In genomic region chr7:120901701-120902100, GRCm38 (mm10) we compare ENCODE assay signal across 15 mouse cellular contexts. TPM values are rescaled to one million over a fixed set of nuclear protein-coding genes. Genes with fewer than 3 reads are reported as not detected.
DNase-seq lines count a peak whose midpoint lies in the region; ATAC-seq and TF ChIP-seq lines count a peak whose summit lies in the region.
"Had no signal": no experiment of that assay in that cellular context is flagged by ENCODE, and none has a peak within 500 bp of the region (broad histone marks: within the 10 kb centered on the region; RNA-seq: fewer than 3 reads in every experiment).

No protein-coding gene starts in this region.

- WGBS in liver, embryonic 15.5 days (ENCODE audit: insufficient replicate concordance) = 55% methylated on average over 8 of the region's 8 CpGs
- WGBS in liver, embryonic 11.5 days = 61% methylated on average over 8 of the region's 8 CpGs
- WGBS in embryonic facial prominence, embryonic 10.5 days = 45% methylated on average over 8 of the region's 8 CpGs
- 40% methylated on average over 8 of the region's 8 CpGs for WGBS in neural tube, embryonic 13.5 days
- 63% methylated on average over 8 of the region's 8 CpGs for WGBS in intestine, postnatal 0 days

- H3K4me3 ChIP-seq in liver, embryonic 15.5 days (replicated peaks) = no peak overlapping the region
- H3K4me3 ChIP-seq in liver, embryonic 11.5 days (ENCODE audit: low read depth, low read length) = no peak overlapping the region
- H3K4me3 ChIP-seq in embryonic facial prominence, embryonic 10.5 days = no peak overlapping the region
- H3K4me3 ChIP-seq in neural tube, embryonic 13.5 days = no peak overlapping the region
- no peak overlapping the region for H3K4me3 ChIP-seq in intestine, postnatal 0 days (ENCODE audit: low read depth, low read length)
- H3K4me3 ChIP-seq: embryonic facial prominence, embryonic 12.5 days; forebrain, embryonic 10.5 days had no signal

- no peak overlapping the region for H3K4me2 ChIP-seq in liver, embryonic 15.5 days
- no peak overlapping the region for H3K4me2 ChIP-seq in liver, embryonic 11.5 days
- no peak overlapping the region for H3K4me2 ChIP-seq in neural tube, embryonic 13.5 days
- no peak overlapping the region for H3K4me2 ChIP-seq in intestine, postnatal 0 days (replicated peaks; ENCODE audit: low read depth)
- H3K4me2 ChIP-seq: embryonic facial prominence, embryonic 12.5 days had no signal

- no peak for ATAC-seq in liver, embryonic 15.5 days (ENCODE audit: insufficient read depth)
- ATAC-seq in liver, embryonic 11.5 days (replicated peaks; ENCODE audit: low FRiP score) = no peak
- ATAC-seq in neural tube, embryonic 13.5 days (ENCODE audit: low read depth) = no peak
- ATAC-seq in intestine, postnatal 0 days = no peak
- ATAC-seq: CD4-positive, CD25-positive, alpha-beta regulatory T cell, adult 4 months; inflammation-experienced regulatory T-cells, adult 6 months had no signal

- no peak overlapping the region for H3K9ac ChIP-seq in liver, embryonic 15.5 days
- H3K9ac ChIP-seq in liver, embryonic 11.5 days (ENCODE audit: low read depth, low read length) = no peak overlapping the region
- no peak overlapping the region; the same call in 1 of the 2 replicates for H3K9ac ChIP-seq in neural tube, embryonic 13.5 days
- H3K9ac ChIP-seq in intestine, postnatal 0 days (ENCODE audit: low read depth, low read length) = no peak overlapping the region
- H3K9ac ChIP-seq: embryonic facial prominence, embryonic 12.5 days had no signal

- peaks cover 96% of the 10 kb centered on the region for H3K36me3 ChIP-seq in liver, embryonic 15.5 days (replicated peaks)
- H3K36me3 ChIP-seq in liver, embryonic 11.5 days (ENCODE audit: control insufficient read depth, insufficient read depth, low read length) = peaks cover 6% of the 10 kb centered on the region; the same call in 1 of the 2 replicates
- peaks cover 54% of the 10 kb centered on the region for H3K36me3 ChIP-seq in embryonic facial prominence, embryonic 10.5 days (replicated peaks)
- peaks cover 21% of the 10 kb centered on the region for H3K36me3 ChIP-seq in neural tube, embryonic 13.5 days
- H3K36me3 ChIP-seq in intestine, postnatal 0 days (ENCODE audit: control insufficient read depth, insufficient read depth) = peaks cover 66% of the 10 kb centered on the region

- H3K27ac ChIP-seq in liver, embryonic 15.5 days (replicated peaks) = peak overlapping the region; percentile 29
- no peak overlapping the region for H3K27ac ChIP-seq in liver, embryonic 11.5 days (ENCODE audit: low read depth, low read length)
- no peak overlapping the region for H3K27ac ChIP-seq in embryonic facial prominence, embryonic 10.5 days (replicated peaks)
- H3K27ac ChIP-seq in neural tube, embryonic 13.5 days (replicated peaks) = peak overlapping the region; percentile 56; the same call in 1 of the 2 replicates
- no peak overlapping the region for H3K27ac ChIP-seq in intestine, postnatal 0 days (ENCODE audit: low read depth, low read length)
- H3K27ac ChIP-seq: embryonic facial prominence, embryonic 12.5 days; forebrain, embryonic 10.5 days had no signal

- DNase-seq in liver, embryonic 11.5 days (ENCODE audit: low spot score) = no peak
- peak; percentile 57 for DNase-seq in R1 (ENCODE audit: low read depth, low spot score)
- peak; percentile 21 for DNase-seq in embryonic facial prominence, embryonic 10.5 days (ENCODE audit: low spot score)
- DNase-seq in spleen, adult 12 weeks (ENCODE audit: low spot score) = no peak
- DNase-seq: cerebellum, postnatal 10 days; heart, postnatal 10 days; kidney, postnatal 14 days; lung, adult 18-20 months had no signal

- H3K4me1 ChIP-seq in liver, embryonic 15.5 days (replicated peaks) = no peaks in the 10 kb centered on the region
- no peaks in the 10 kb centered on the region for H3K4me1 ChIP-seq in liver, embryonic 11.5 days (replicated peaks; ENCODE audit: control insufficient read depth, insufficient read depth, low read length)
- peaks cover 27% of the 10 kb centered on the region for H3K4me1 ChIP-seq in embryonic facial prominence, embryonic 10.5 days
- peaks cover 14% of the 10 kb centered on the region for H3K4me1 ChIP-seq in neural tube, embryonic 13.5 days (replicated peaks)
- no peaks in the 10 kb centered on the region for H3K4me1 ChIP-seq in intestine, postnatal 0 days (replicated peaks; ENCODE audit: control insufficient read depth, insufficient read depth, low read length)
- H3K4me1 ChIP-seq: embryonic facial prominence, embryonic 12.5 days had no signal

- TF ChIP-seq CTCF in intestine, postnatal 0 days (IDR thresholded peaks at IDR 0.05; ENCODE audit: low read depth) = no peak

- no peaks in the 10 kb centered on the region for H3K9me3 ChIP-seq in liver, embryonic 15.5 days (replicated peaks)
- H3K9me3 ChIP-seq in liver, embryonic 11.5 days (ENCODE audit: control insufficient read depth, low read length) = no peaks in the 10 kb centered on the region
- H3K9me3 ChIP-seq in embryonic facial prominence, embryonic 10.5 days = no peaks in the 10 kb centered on the region
- no peaks in the 10 kb centered on the region for H3K9me3 ChIP-seq in neural tube, embryonic 13.5 days
- no peaks in the 10 kb centered on the region for H3K9me3 ChIP-seq in intestine, postnatal 0 days (ENCODE audit: control insufficient read depth)
- H3K9me3 ChIP-seq: embryonic facial prominence, embryonic 12.5 days; forebrain, embryonic 10.5 days had no signal

- no peaks in the 10 kb centered on the region for H3K27me3 ChIP-seq in liver, embryonic 15.5 days
- H3K27me3 ChIP-seq in liver, embryonic 11.5 days (replicated peaks; ENCODE audit: control insufficient read depth, insufficient read depth, low read length) = no peaks in the 10 kb centered on the region
- H3K27me3 ChIP-seq in embryonic facial prominence, embryonic 10.5 days (replicated peaks; ENCODE audit: low read depth, poor library complexity, severe bottlenecking) = no peaks in the 10 kb centered on the region
- no peaks in the 10 kb centered on the region for H3K27me3 ChIP-seq in neural tube, embryonic 13.5 days
- no peaks in the 10 kb centered on the region for H3K27me3 ChIP-seq in intestine, postnatal 0 days (replicated peaks; ENCODE audit: control insufficient read depth, insufficient read depth, low read length)
- H3K27me3 ChIP-seq: embryonic facial prominence, embryonic 12.5 days had no signal

RNA-seq across cellular contexts. Expression of gene Polr3e, which starts 15.8 kb away (rescaled TPM):
- polyA plus RNA-seq in liver, embryonic 15.5 days (2015; fragmentation: Nextera tagmentation; extraction: Ambion mirVana) = 12.8 and 13.4 TPM in 2 replicates
- polyA plus RNA-seq in liver, embryonic 11.5 days (2014; fragmentation: Nextera tagmentation; extraction: Ambion mirVana) = 30.0 and 31.3 TPM in 2 replicates
- polyA plus RNA-seq in embryonic facial prominence, embryonic 10.5 days (2016; fragmentation: Nextera tagmentation; extraction: Ambion mirVana) = 42.9 and 44.8 TPM in 2 replicates
- polyA plus RNA-seq in neural tube, embryonic 13.5 days (2015; fragmentation: Nextera tagmentation; extraction: Ambion mirVana) = 21.4 and 24.7 TPM in 2 replicates
- 18.3 and 19.6 TPM in 2 replicates for polyA plus RNA-seq in intestine, postnatal 0 days (2015; fragmentation: Nextera tagmentation; extraction: Ambion mirVana)

RNA-seq across cellular contexts. Expression of gene Eef2k, which starts 59.1 kb away (rescaled TPM):
- polyA plus RNA-seq in liver, embryonic 15.5 days (2015; fragmentation: Nextera tagmentation; extraction: Ambion mirVana) = 42.8 and 50.4 TPM in 2 replicates
- 21.2 and 23.2 TPM in 2 replicates for polyA plus RNA-seq in liver, embryonic 11.5 days (2014; fragmentation: Nextera tagmentation; extraction: Ambion mirVana)
- polyA plus RNA-seq in embryonic facial prominence, embryonic 10.5 days (2016; fragmentation: Nextera tagmentation; extraction: Ambion mirVana) = 33.8 and 34.5 TPM in 2 replicates
- 29.2 and 34.1 TPM in 2 replicates for polyA plus RNA-seq in neural tube, embryonic 13.5 days (2015; fragmentation: Nextera tagmentation; extraction: Ambion mirVana)
- 14.1 and 14.2 TPM in 2 replicates for polyA plus RNA-seq in intestine, postnatal 0 days (2015; fragmentation: Nextera tagmentation; extraction: Ambion mirVana)

Comparison
In these comparisons a context has a peak if more than half of its experiments do, and no peak if none do; other contexts are left out.
1. H3K27ac ChIP-seq: peak in liver, embryonic 15.5 days (single experiment) and neural tube, embryonic 13.5 days (single experiment); none in liver, embryonic 11.5 days (single experiment), embryonic facial prominence, embryonic 10.5 days (single experiment) and intestine, postnatal 0 days (single experiment).
2. DNase-seq: peak in R1 (single experiment) and embryonic facial prominence, embryonic 10.5 days (single experiment); none in liver, embryonic 11.5 days (single experiment) and spleen, adult 12 weeks (single experiment).